Mouse (Mus musculus) stomach, embryonic 16.5 days (tissue): Measurements from ENCODE around the gene Dynlt1c. TPM values are rescaled to one million over a fixed set of nuclear protein-coding genes. Genes with fewer than 3 reads are reported as not detected.
"Not testable (repeated sequence)": the region's sequence is repeated elsewhere in the genome, so short reads cannot be mapped to it uniquely, and the experiment has no call there.

Source experiments
- ATAC-seq: fragments of 200-750 bp; cut with Nextera tagmentation; 2 replicates; pipeline ENCODE4 v1.8.0; 2017; ENCODE audit warnings: moderate number of reproducible peaks, moderate TSS enrichment; ENCODE audit not compliant: insufficient read depth, low FRiP score
- H3K27ac ChIP-seq: fragments of 300-500 bp; sonication (generic); 2 replicates; pipeline ENCODE4 v1.5.1; 2014; ENCODE audit warnings: low read length
- H3K27me3 ChIP-seq: fragments of 300-500 bp; sonication (generic); 2 replicates; pipeline ENCODE4 v1.6.1; 2014; ENCODE audit warnings: low read length, control low read depth, mixed read lengths; ENCODE audit not compliant: control insufficient read depth, insufficient read depth
- H3K36me3 ChIP-seq: fragments of 300-500 bp; sonication (generic); 2 replicates; pipeline ENCODE4 v1.6.1; 2014; ENCODE audit warnings: low read length; ENCODE audit not compliant: control insufficient read depth, insufficient read depth
- H3K4me1 ChIP-seq: fragments of 300-500 bp; sonication (generic); 2 replicates; pipeline ENCODE4 v1.6.1; 2014; ENCODE audit warnings: low read length, control low read depth, mixed read lengths; ENCODE audit not compliant: control insufficient read depth, insufficient read depth
- H3K4me2 ChIP-seq: fragments of 300-500 bp; sonication (generic); 2 replicates; pipeline ENCODE4 v1.6.1; 2014; ENCODE audit warnings: low read depth, low read length, mixed read lengths
- H3K4me3 ChIP-seq: fragments of 300-500 bp; sonication (generic); replicated peaks from 2 replicates; pipeline ENCODE4 v1.5.1; 2014; ENCODE audit warnings: mild to moderate bottlenecking, low read length
- H3K9ac ChIP-seq: fragments of 300-500 bp; sonication (generic); 2 replicates; pipeline ENCODE4 v1.6.1; 2014; ENCODE audit warnings: low read length
- H3K9me3 ChIP-seq: fragments of 300-500 bp; sonication (generic); replicated peaks from 2 replicates; pipeline ENCODE4 v1.6.1; 2016; ENCODE audit warnings: low read length, control low read depth; ENCODE audit not compliant: control insufficient read depth
- WGBS: fragments of 180-500 bp; shearing (Covaris S2); extraction: QIAGEN DNeasy Blood & Tissue Kit; methylation state at CpG from one replicate; pipeline ENCODE4 v1.1.7; 2014; 5-methylcytosine and 5-hydroxymethylcytosine counted together
- polyA plus RNA-seq: library from polyadenylated mRNA; unstranded; fragments of >200 nt; fragmentation: Nextera tagmentation; extraction: Ambion mirVana; gene quantifications from 2 replicates; pipeline ENCODE4 v1.2.1, GENCODE M21; 2015

Dynlt1c gene
- polyA plus RNA-seq, 1 experiment from 2014 or later = 35.7 TPM

GRCm38 (mm10) chr17:6632850-6633249, 31.4 kb downstream of the Dynlt1c start:
- not testable (repeated sequence) for H3K4me3 ChIP-seq, H3K36me3 ChIP-seq, H3K4me1 ChIP-seq, ATAC-seq, H3K4me2 ChIP-seq, H3K9ac ChIP-seq, H3K27ac ChIP-seq, H3K27me3 ChIP-seq, H3K9me3 ChIP-seq
- 81% methylated on average over 5 of the region's 6 CpGs for WGBS

GRCm38 (mm10) chr17:6635781-6636180, 34.3 kb downstream of the Dynlt1c start:
- not testable (repeated sequence) for H3K4me1 ChIP-seq, H3K9me3 ChIP-seq, ATAC-seq, H3K4me3 ChIP-seq, H3K36me3 ChIP-seq, H3K9ac ChIP-seq, H3K4me2 ChIP-seq, H3K27me3 ChIP-seq, H3K27ac ChIP-seq
- whole genome bisulfite sequencing = 77% methylated on average over 1 of the region's 4 CpGs

GRCm38 (mm10) chr17:6636861-6637260, 35.4 kb downstream of the Dynlt1c start:
- WGBS = 79% methylated on average over 5 of the region's 5 CpGs
- ATAC-seq = no peak

GRCm38 (mm10) chr17:6637434-6637833, 36.0 kb downstream of the Dynlt1c start:
- not testable (repeated sequence) for ATAC-seq, H3K9me3 ChIP-seq, H3K27me3 ChIP-seq, H3K27ac ChIP-seq, H3K4me3 ChIP-seq, H3K9ac ChIP-seq, H3K4me2 ChIP-seq, H3K4me1 ChIP-seq, H3K36me3 ChIP-seq
- 100% methylated on average over 4 of the region's 4 CpGs for WGBS

More at GRCm38 (mm10) chr17:6636861-6637260, 35.4 kb downstream of the Dynlt1c start:
- Histone ChIP-seq H3K4me1 (no peaks in the 10 kb centered on the region), H3K36me3 (no peaks in the 10 kb centered on the region), H3K27ac (no peak overlapping the region), H3K9ac (no peak overlapping the region), H3K4me3 (no peak overlapping the region), H3K9me3 (no peaks in the 10 kb centered on the region), H3K4me2 (no peak overlapping the region), H3K27me3 (no peaks in the 10 kb centered on the region)

- H3K4me3 ChIP-seq = not testable (repeated sequence)
- WGBS = 86% methylated on average over 8 of the region's 8 CpGs
These were observed 37.0 kb downstream of the Dynlt1c start for GRCm38 (mm10) chr17:6638444-6638843.

GRCm38 (mm10) chr17:6639486-6639885, 38.0 kb downstream of the Dynlt1c start:
- H3K27me3 ChIP-seq, H3K36me3 ChIP-seq, H3K4me2 ChIP-seq, H3K9ac ChIP-seq, H3K4me3 ChIP-seq, H3K4me1 ChIP-seq, H3K27ac ChIP-seq, H3K9me3 ChIP-seq: not testable (repeated sequence)
- WGBS = 96% methylated on average over 14 of the region's 21 CpGs
- peak; percentile 9; the same call in 1 of the 2 replicates for ATAC-seq

More at GRCm38 (mm10) chr17:6638444-6638843, 37.0 kb downstream of the Dynlt1c start:
- H3K27ac ChIP-seq, H3K9me3 ChIP-seq, H3K36me3 ChIP-seq, H3K4me2 ChIP-seq, ATAC-seq, H3K27me3 ChIP-seq, H3K9ac ChIP-seq, H3K4me1 ChIP-seq: not testable (repeated sequence)

- H3K4me3 ChIP-seq, H3K4me2 ChIP-seq, ATAC-seq, H3K27ac ChIP-seq, H3K27me3 ChIP-seq, H3K9ac ChIP-seq, H3K9me3 ChIP-seq, H3K36me3 ChIP-seq, H3K4me1 ChIP-seq: not testable (repeated sequence)
- 85% methylated on average over 10 of the region's 10 CpGs for WGBS
These were observed 38.7 kb downstream of the Dynlt1c start for GRCm38 (mm10) chr17:6640044-6640637.

GRCm38 (mm10) chr17:6640771-6641429, 39.4 kb downstream of the Dynlt1c start:
- 63% methylated on average over 14 of the region's 14 CpGs for WGBS
- not testable (repeated sequence) for H3K27me3 ChIP-seq, H3K36me3 ChIP-seq, H3K9me3 ChIP-seq, H3K4me3 ChIP-seq, H3K27ac ChIP-seq, H3K4me1 ChIP-seq, H3K9ac ChIP-seq, H3K4me2 ChIP-seq
- ATAC-seq = peak; percentile 90

GRCm38 (mm10) chr17:6644210-6644609, 42.7 kb downstream of the Dynlt1c start:
- not testable (repeated sequence) for H3K36me3 ChIP-seq, H3K27me3 ChIP-seq, H3K4me2 ChIP-seq, H3K27ac ChIP-seq, H3K4me1 ChIP-seq, ATAC-seq, H3K4me3 ChIP-seq, H3K9me3 ChIP-seq, H3K9ac ChIP-seq
- WGBS = 91% methylated on average over 8 of the region's 9 CpGs
